Mouse (Mus musculus) lung, postnatal 0 days (tissue): ENCODE results near the gene Ahdc1.

Source experiments
- CTCF ChIP-seq: IDR thresholded peaks from 2 replicates; pipeline ENCODE4 v1.5.1; 2016; ENCODE audit warnings: antibody characterized with exemption, mild to moderate bottlenecking
- EP300 ChIP-seq: IDR thresholded peaks from 2 replicates; pipeline ENCODE4 v1.6.1; 2016; ENCODE audit warnings: antibody characterized with exemption, mild to moderate bottlenecking, control low read depth

DNA sequence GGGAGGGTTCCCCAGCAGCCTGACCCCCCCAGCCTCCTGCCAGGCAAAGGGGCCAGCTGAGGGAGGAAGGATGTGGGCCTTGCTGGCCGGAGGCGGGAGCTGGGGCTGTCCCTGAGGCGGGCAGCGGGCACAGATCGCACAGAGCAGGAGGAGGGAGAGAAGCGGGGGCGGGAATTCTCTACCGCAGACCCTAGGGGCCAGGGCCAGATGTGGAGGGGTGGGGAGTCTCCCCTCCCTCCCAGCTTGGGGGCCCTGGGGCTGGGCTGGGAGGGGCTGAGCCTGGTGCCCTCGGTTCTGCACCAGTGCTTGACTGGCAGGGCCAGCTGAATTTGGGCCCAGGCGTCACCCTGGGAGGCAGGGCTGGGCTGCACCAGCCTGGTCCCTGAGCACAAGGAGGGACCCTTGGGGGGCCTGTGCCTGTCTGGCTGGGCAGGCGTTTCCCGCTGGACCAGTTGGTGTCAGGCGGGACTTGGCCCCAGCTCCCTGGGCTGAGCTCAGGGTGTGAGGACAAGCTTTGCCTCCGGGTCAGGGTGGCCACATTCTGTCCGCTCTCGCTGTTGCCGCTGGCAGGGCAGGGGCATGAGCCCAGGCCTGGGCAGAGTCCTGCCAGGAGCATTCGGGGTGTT lies 2.3 kb downstream of the Ahdc1 start:
- TF ChIP-seq CTCF (no peak), EP300 (no peak)
